Mouse (Mus musculus) heart, adult 2 months (tissue): ENCODE measurements at regions not wholly inside any gene's neighbourhood (a gene's known extent, or its start where the extent isn't known, plus 50 kb on each side); places are given as distances from the start of the nearest gene placed in this dataset.

Source experiments
- CTCF ChIP-seq: fragments of 200-600 bp; IDR thresholded peaks from 2 replicates; pipeline ENCODE4 v1.8.1; 2022; ENCODE audit warnings: antibody characterized with exemption, mild to moderate bottlenecking, moderate library complexity
- EP300 ChIP-seq: fragments of 200-500 bp; IDR thresholded peaks from 2 replicates; pipeline ENCODE4 v1.6.1; 2011; ENCODE audit warnings: low read depth, low read length, control low read depth; ENCODE audit not compliant: insufficient read depth
- POLR2A ChIP-seq: fragments of 200-500 bp; IDR thresholded peaks from 2 replicates; pipeline ENCODE4 v1.6.1; 2011; ENCODE audit warnings: mild to moderate bottlenecking, low read depth, low read length, control low read depth; ENCODE audit not compliant: insufficient read depth

DNA sequence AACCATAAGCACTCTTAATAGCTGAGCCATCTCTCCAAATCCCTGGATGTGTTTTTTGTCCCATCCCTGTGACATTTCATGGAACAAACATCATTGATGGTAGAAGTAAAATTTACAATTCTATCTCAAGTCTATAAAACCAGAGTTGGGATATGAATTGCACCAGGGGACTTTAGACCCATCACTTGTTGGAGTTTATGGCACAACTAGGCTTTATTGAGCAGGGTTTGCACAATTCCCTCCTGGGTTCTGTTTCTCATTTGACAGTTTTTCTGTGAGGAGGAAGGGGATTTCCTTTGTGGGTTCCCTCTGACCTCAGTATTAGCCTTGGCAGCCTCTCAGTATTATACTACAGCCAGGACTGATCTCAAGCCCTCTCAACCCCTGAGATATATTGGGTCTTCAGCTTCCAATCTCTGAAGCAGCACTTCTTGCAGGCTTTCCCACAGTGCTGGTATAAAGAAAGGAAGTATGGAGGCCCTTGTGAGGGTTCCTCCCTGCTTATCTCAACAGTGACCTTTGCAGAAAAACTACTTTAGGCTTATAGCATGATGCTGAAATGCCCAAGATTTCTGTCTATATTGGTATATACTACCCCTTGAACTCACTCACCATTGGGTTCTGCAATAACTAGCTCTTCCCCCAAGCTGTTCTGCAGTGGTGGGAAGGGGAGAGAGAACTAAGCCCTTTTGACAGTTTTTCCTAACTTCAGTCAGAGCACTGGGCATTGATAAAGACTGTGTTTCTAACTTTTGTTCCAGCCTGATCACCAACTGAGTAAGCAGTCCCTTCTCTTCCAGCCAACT is 582.4 kb downstream of the 1190002N15Rik start:
- no peak for TF ChIP-seq CTCF
- TF ChIP-seq POLR2A: no peak
- TF ChIP-seq EP300: no peak
